Mouse (Mus musculus) hindbrain, embryonic 16.5 days (tissue): ENCODE data around the gene Ppan. TPM values are rescaled to one million over a fixed set of nuclear protein-coding genes. Genes with fewer than 3 reads are reported as not detected.

Experiments used
- ATAC-seq: fragments of 200-750 bp; cut with Nextera tagmentation; 2 replicates; pipeline ENCODE4 v1.8.0; 2017; ENCODE audit warnings: moderate TSS enrichment, moderate library complexity
- H3K27ac ChIP-seq: fragments of 300-500 bp; sonication (generic); 2 replicates; pipeline ENCODE4 v1.5.1; 2014; ENCODE audit warnings: low read depth, mild to moderate bottlenecking, control low read depth, low read length, moderate library complexity
- H3K27me3 ChIP-seq: fragments of 300-500 bp; sonication (generic); replicated peaks from 2 replicates; pipeline ENCODE4 v1.6.1; 2014; ENCODE audit warnings: low read length; ENCODE audit not compliant: control insufficient read depth, insufficient read depth
- H3K36me3 ChIP-seq: fragments of 300-500 bp; sonication (generic); 2 replicates; pipeline ENCODE4 v1.6.1; 2014; ENCODE audit warnings: mild to moderate bottlenecking, low read length, moderate library complexity, mixed read lengths; ENCODE audit not compliant: control insufficient read depth, insufficient read depth
- H3K4me1 ChIP-seq: fragments of 300-500 bp; sonication (generic); 2 replicates; pipeline ENCODE4 v1.6.1; 2014; ENCODE audit warnings: low read depth, low read length; ENCODE audit not compliant: control insufficient read depth, insufficient read depth
- H3K4me2 ChIP-seq: fragments of 300-500 bp; sonication (generic); 2 replicates; pipeline ENCODE4 v1.6.1; 2014; ENCODE audit warnings: mild to moderate bottlenecking, low read length, control low read depth, moderate library complexity
- H3K4me3 ChIP-seq: fragments of 300-500 bp; sonication (generic); 2 replicates; pipeline ENCODE4 v1.5.1; 2014; ENCODE audit warnings: mild to moderate bottlenecking, low read length, control low read depth, moderate library complexity
- H3K9ac ChIP-seq: fragments of 300-500 bp; sonication (generic); 2 replicates; pipeline ENCODE4 v1.6.1; 2014; ENCODE audit warnings: low read depth, mild to moderate bottlenecking, control low read depth, low read length, moderate library complexity
- H3K9me3 ChIP-seq: fragments of 300-500 bp; sonication (generic); 2 replicates; pipeline ENCODE4 v1.6.1; 2014; ENCODE audit warnings: mild to moderate bottlenecking, low read length, moderate library complexity; ENCODE audit not compliant: control insufficient read depth
- WGBS: fragments of 180-500 bp; shearing (Covaris S2); extraction: QIAGEN DNeasy Blood & Tissue Kit; methylation state at CpG from one replicate; pipeline ENCODE4 v1.1.7; 2014; 5-methylcytosine and 5-hydroxymethylcytosine counted together
- polyA plus RNA-seq: library from polyadenylated mRNA; unstranded; fragments of >200 nt; fragmentation: Nextera tagmentation; extraction: Ambion mirVana; gene quantifications from 2 replicates; pipeline ENCODE4 v1.2.1, GENCODE M21; 2015

The Ppan gene
- polyA plus RNA-seq, 1 experiment from 2014 or later: 44.4 TPM

- 92% methylated on average over 5 of the region's 5 CpGs for WGBS
- no peak for ATAC-seq
- no peak overlapping the region for H3K4me3 ChIP-seq
- no peak overlapping the region for H3K4me2 ChIP-seq
- H3K4me1 ChIP-seq: peaks cover 11% of the 10 kb centered on the region
- H3K27me3 ChIP-seq: no peaks in the 10 kb centered on the region
- H3K9me3 ChIP-seq: no peaks in the 10 kb centered on the region
- no peak overlapping the region for H3K9ac ChIP-seq
- no peak overlapping the region for H3K27ac ChIP-seq
- H3K36me3 ChIP-seq: peaks cover 52% of the 10 kb centered on the region
Observed at GRCm38 (mm10) chr9:20890411-20890810, 2.4 kb downstream of the Ppan start.

- H3K36me3 ChIP-seq: peaks cover 61% of the 10 kb centered on the region
- H3K4me1 ChIP-seq: peaks cover 11% of the 10 kb centered on the region
- no peak overlapping the region for H3K27ac ChIP-seq
- no peak for ATAC-seq
- no peak overlapping the region for H3K4me3 ChIP-seq
- no peaks in the 10 kb centered on the region for H3K27me3 ChIP-seq
- H3K9ac ChIP-seq: no peak overlapping the region
- H3K4me2 ChIP-seq: no peak overlapping the region
- 81% methylated on average over 26 of the region's 26 CpGs for WGBS
- H3K9me3 ChIP-seq: no peaks in the 10 kb centered on the region
Observed at GRCm38 (mm10) chr9:20891339-20892103, 3.5 kb downstream of the Ppan start.

- H3K27ac ChIP-seq: no peak overlapping the region
- H3K4me2 ChIP-seq: no peak overlapping the region
- 78% methylated on average over 5 of the region's 5 CpGs for WGBS
- H3K27me3 ChIP-seq: no peaks in the 10 kb centered on the region
- peaks cover 61% of the 10 kb centered on the region for H3K36me3 ChIP-seq
- H3K9me3 ChIP-seq: no peaks in the 10 kb centered on the region
- no peak overlapping the region for H3K9ac ChIP-seq
- H3K4me3 ChIP-seq: no peak overlapping the region
- ATAC-seq: no peak
- peaks cover 15% of the 10 kb centered on the region for H3K4me1 ChIP-seq
Observed at GRCm38 (mm10) chr9:20892104-20892653, 4.2 kb downstream of the Ppan start.

GRCm38 (mm10) chr9:20893069-20893468 is 5.1 kb downstream of the Ppan start:
- peaks cover 21% of the 10 kb centered on the region for H3K4me1 ChIP-seq
- 69% methylated on average over 5 of the region's 5 CpGs for WGBS

GRCm38 (mm10) chr9:20893590-20894343 is 5.8 kb downstream of the Ppan start:
- no peak for ATAC-seq
- 89% methylated on average over 13 of the region's 13 CpGs for WGBS
- no peaks in the 10 kb centered on the region for H3K27me3 ChIP-seq
- no peak overlapping the region for H3K4me2 ChIP-seq
- peaks cover 61% of the 10 kb centered on the region for H3K36me3 ChIP-seq
- no peaks in the 10 kb centered on the region for H3K9me3 ChIP-seq
- no peak overlapping the region for H3K27ac ChIP-seq
- H3K4me3 ChIP-seq: no peak overlapping the region
- H3K9ac ChIP-seq: no peak overlapping the region
- peaks cover 20% of the 10 kb centered on the region for H3K4me1 ChIP-seq

More at GRCm38 (mm10) chr9:20893069-20893468, 5.1 kb downstream of the Ppan start:
- no peak for ATAC-seq
- Histone ChIP-seq H3K4me2 (no peak overlapping the region), H3K9ac (no peak overlapping the region), H3K9me3 (no peaks in the 10 kb centered on the region), H3K4me3 (no peak overlapping the region), H3K27ac (no peak overlapping the region; the same call in 1 of the 2 replicates), H3K36me3 (peaks cover 61% of the 10 kb centered on the region), H3K27me3 (no peaks in the 10 kb centered on the region)

- Histone ChIP-seq H3K4me1 (peaks cover 13% of the 10 kb centered on the region), H3K9ac (no peak overlapping the region), H3K27ac (no peak overlapping the region), H3K4me2 (no peak overlapping the region), H3K36me3 (peaks cover 61% of the 10 kb centered on the region), H3K9me3 (no peaks in the 10 kb centered on the region), H3K27me3 (no peaks in the 10 kb centered on the region), H3K4me3 (no peak overlapping the region)
- 93% methylated on average over 15 of the region's 15 CpGs for WGBS
- ATAC-seq: no peak
Observed at GRCm38 (mm10) chr9:20894629-20895028, 6.7 kb downstream of the Ppan start.

GRCm38 (mm10) chr9:20895382-20895781 is 7.4 kb downstream of the Ppan start:
- Histone ChIP-seq H3K36me3 (peaks cover 54% of the 10 kb centered on the region), H3K4me1 (peaks cover 13% of the 10 kb centered on the region), H3K4me3 (no peak overlapping the region), H3K27ac (no peak overlapping the region), H3K9me3 (no peaks in the 10 kb centered on the region), H3K4me2 (no peak overlapping the region), H3K27me3 (no peaks in the 10 kb centered on the region), H3K9ac (no peak overlapping the region)
- 94% methylated on average over 9 of the region's 9 CpGs for WGBS
- ATAC-seq: no peak

- peak; percentile 74 for ATAC-seq
- H3K9ac ChIP-seq: peak overlapping the region; percentile 95
- H3K27ac ChIP-seq: peak overlapping the region; percentile 51; the same call in 1 of the 2 replicates
- no peaks in the 10 kb centered on the region for H3K27me3 ChIP-seq
- H3K4me3 ChIP-seq: peak overlapping the region; percentile 95
- H3K4me1 ChIP-seq: peaks cover 13% of the 10 kb centered on the region
- 12% methylated on average over 19 of the region's 39 CpGs for WGBS
- peaks cover 33% of the 10 kb centered on the region for H3K36me3 ChIP-seq
- no peaks in the 10 kb centered on the region for H3K9me3 ChIP-seq
- H3K4me2 ChIP-seq: peak overlapping the region; percentile 99
Observed at GRCm38 (mm10) chr9:20897736-20898510, 9.9 kb downstream of the Ppan start.
